Mouse (Mus musculus): ENCODE data around the gene Scgb1b30.

- peak; percentile 44 for TF ChIP-seq CTCF (conservative IDR thresholded peaks at IDR 0.05; ENCODE audit: low read length)
- TF ChIP-seq NANOG (IDR thresholded peaks at IDR 0.05; ENCODE audit: borderline replicate concordance, low read length), result no peak
Measured at GRCm38 (mm10) chr7:34126291-34126690, 31.1 kb downstream of the Scgb1b30 start.
